7 mouse cellular contexts compared by ENCODE assay signal in genomic region chr14:14701710-14702329, GRCm38 (mm10). TPM values are rescaled to one million over a fixed set of nuclear protein-coding genes. Genes with fewer than 3 reads are reported as not detected.
DNase-seq lines count a peak whose midpoint lies in the region; ATAC-seq and TF ChIP-seq lines count a peak whose summit lies in the region.

TSS of gene Slc4a7 (plus strand) at chr14:14702279.

- no peaks in the 10 kb centered on the region for H3K36me3 ChIP-seq in thymus, adult 2 months (ENCODE audit: control insufficient read depth, insufficient read depth, low read length)
- H3K36me3 ChIP-seq in embryonic facial prominence, embryonic 14.5 days (ENCODE audit: control insufficient read depth, insufficient read depth, low read length) = no peaks in the 10 kb centered on the region
- 0 out of 2 replicates have a peak, but pooled peaks cover 4% of the 10 kb centered on the region for H3K36me3 ChIP-seq in hindbrain, embryonic 14.5 days (replicated peaks; ENCODE audit: control insufficient read depth, insufficient read depth)
- H3K36me3 ChIP-seq in liver, embryonic 16.5 days (ENCODE audit: control insufficient read depth, insufficient read depth) = no peaks in the 10 kb centered on the region

- no peak within 1 kb of the TSS for H3K27ac ChIP-seq in thymus, adult 2 months (ENCODE audit: control insufficient read depth, insufficient read depth, low read length)
- H3K27ac ChIP-seq in embryonic facial prominence, embryonic 14.5 days (replicated peaks; ENCODE audit: low read depth, low read length) = peak within 1 kb of the TSS; percentile 96
- H3K27ac ChIP-seq in hindbrain, embryonic 14.5 days = peak within 1 kb of the TSS; percentile 98
- peak within 1 kb of the TSS; percentile 77 for H3K27ac ChIP-seq in liver, embryonic 16.5 days (ENCODE audit: low read length)

- DNase-seq in thymus, adult 2 months = no peak
- DNase-seq in thymus, postnatal 36 days = no peak
- DNase-seq in embryonic facial prominence, embryonic 14.5 days (ENCODE audit: low spot score) = no peak
- DNase-seq in hindbrain, embryonic 14.5 days (ENCODE audit: low spot score) = no peak
- DNase-seq in embryo, embryonic 11 days = no peak

- ATAC-seq in embryonic facial prominence, embryonic 14.5 days (ENCODE audit: low read depth) = no peak
- ATAC-seq in hindbrain, embryonic 14.5 days (ENCODE audit: low FRiP score) = peak; percentile 0; the same call in 1 of the 2 replicates
- ATAC-seq in liver, embryonic 16.5 days (ENCODE audit: low read depth) = no peak
- ATAC-seq in cerebellum, adult (ENCODE audit: insufficient number of reproducible peaks, low FRiP score, low TSS enrichment) = no peak

- TF ChIP-seq CTCF in thymus, adult 2 months (IDR thresholded peaks at IDR 0.05; ENCODE audit: borderline replicate concordance, control insufficient read depth, extremely low read depth, insufficient read depth, low read length, poor library complexity) = no peak

- TF ChIP-seq POLR2A in thymus, adult 2 months (IDR thresholded peaks at IDR 0.05; ENCODE audit: control insufficient read depth, extremely low read depth, insufficient read depth, low read length, poor library complexity) = no peak

- H3K9me3 ChIP-seq in embryonic facial prominence, embryonic 14.5 days (ENCODE audit: control insufficient read depth, low read length) = no peaks in the 10 kb centered on the region
- no peaks in the 10 kb centered on the region for H3K9me3 ChIP-seq in hindbrain, embryonic 14.5 days (ENCODE audit: control insufficient read depth, low read length)
- H3K9me3 ChIP-seq in liver, embryonic 16.5 days (replicated peaks; ENCODE audit: control insufficient read depth, low read length) = no peaks in the 10 kb centered on the region

- H3K4me1 ChIP-seq in thymus, adult 2 months (replicated peaks; ENCODE audit: control insufficient read depth, insufficient read depth, low read length) = no peaks in the 10 kb centered on the region
- peaks cover 8% of the 10 kb centered on the region for H3K4me1 ChIP-seq in embryonic facial prominence, embryonic 14.5 days (ENCODE audit: control insufficient read depth, insufficient read depth, low read length)
- H3K4me1 ChIP-seq in hindbrain, embryonic 14.5 days (replicated peaks; ENCODE audit: control insufficient read depth, insufficient read depth, low read length) = peaks cover 24% of the 10 kb centered on the region
- peaks cover 9% of the 10 kb centered on the region for H3K4me1 ChIP-seq in liver, embryonic 16.5 days (ENCODE audit: control insufficient read depth, low read depth, low read length)

- H3K9ac ChIP-seq in embryonic facial prominence, embryonic 14.5 days (ENCODE audit: low read depth, low read length) = peak within 1 kb of the TSS; percentile 97
- H3K9ac ChIP-seq in hindbrain, embryonic 14.5 days = peak within 1 kb of the TSS; percentile 96
- H3K9ac ChIP-seq in liver, embryonic 16.5 days (ENCODE audit: low read depth, low read length) = peak within 1 kb of the TSS; percentile 80

- 92% methylated on average over 5 of the region's 5 CpGs for WGBS in thymus, adult 2 months
- WGBS in embryonic facial prominence, embryonic 14.5 days = 85% methylated on average over 5 of the region's 5 CpGs
- 89% methylated on average over 5 of the region's 5 CpGs for WGBS in hindbrain, embryonic 14.5 days
- 43% methylated on average over 5 of the region's 5 CpGs for WGBS in liver, embryonic 16.5 days (ENCODE audit: insufficient replicate concordance)

- peak within 1 kb of the TSS; percentile 71 for H3K4me3 ChIP-seq in thymus, adult 2 months (ENCODE audit: control insufficient read depth, insufficient read depth, low read length)
- peak within 1 kb of the TSS; percentile 86 for H3K4me3 ChIP-seq in embryonic facial prominence, embryonic 14.5 days (ENCODE audit: low read depth, low read length)
- H3K4me3 ChIP-seq in hindbrain, embryonic 14.5 days (replicated peaks; ENCODE audit: low read length) = peak within 1 kb of the TSS; percentile 83
- peak within 1 kb of the TSS; percentile 79 for H3K4me3 ChIP-seq in liver, embryonic 16.5 days (ENCODE audit: low read depth, low read length)

- H3K4me2 ChIP-seq in embryonic facial prominence, embryonic 14.5 days (ENCODE audit: low read depth, low read length) = peak within 1 kb of the TSS; percentile 64
- peak within 1 kb of the TSS; percentile 69 for H3K4me2 ChIP-seq in hindbrain, embryonic 14.5 days (replicated peaks)
- H3K4me2 ChIP-seq in liver, embryonic 16.5 days (ENCODE audit: low read depth, low read length) = peak within 1 kb of the TSS; percentile 93

- no peaks in the 10 kb centered on the region for H3K27me3 ChIP-seq in thymus, adult 2 months (ENCODE audit: control insufficient read depth, insufficient read depth, low read length)
- no peaks in the 10 kb centered on the region for H3K27me3 ChIP-seq in embryonic facial prominence, embryonic 14.5 days (replicated peaks; ENCODE audit: control insufficient read depth, insufficient read depth, low read length)
- H3K27me3 ChIP-seq in hindbrain, embryonic 14.5 days (ENCODE audit: control insufficient read depth, insufficient read depth, low read length) = no peaks in the 10 kb centered on the region
- H3K27me3 ChIP-seq in liver, embryonic 16.5 days (ENCODE audit: control insufficient read depth, insufficient read depth, low read depth, low read length) = no peaks in the 10 kb centered on the region

RNA-seq across cellular contexts. Expression of gene Slc4a7, which starts in this region (rescaled TPM):
- 5.5 and 6.4 TPM in 2 replicates for polyA plus RNA-seq in thymus, adult 2 months (2012; rRNA removed)
- 10.7 and 13.9 TPM in 2 replicates for polyA plus RNA-seq in embryonic facial prominence, embryonic 14.5 days (2014; fragmentation: Nextera tagmentation; extraction: Ambion mirVana)
- polyA plus RNA-seq in hindbrain, embryonic 14.5 days (2014; fragmentation: Nextera tagmentation; extraction: Ambion mirVana) = 22.0 and 30.4 TPM in 2 replicates
- 2.9 and 3.1 TPM in 2 replicates for polyA plus RNA-seq in liver, embryonic 16.5 days (2015; fragmentation: Nextera tagmentation; extraction: Ambion mirVana)
